Mouse (Mus musculus) kidney, postnatal 0 days (tissue): ENCODE data around the gene Inafm2. TPM values are rescaled to one million over a fixed set of nuclear protein-coding genes. Genes with fewer than 3 reads are reported as not detected.
A peak's percentile ranks its signal among the peaks of the same experiment; 100 is the strongest.

Experiments
- ATAC-seq: fragments of 200-750 bp; cut with Nextera tagmentation; replicated peaks from 2 replicates; pipeline ENCODE4 v1.8.0; 2017; ENCODE audit warnings: low read depth, moderate number of reproducible peaks, moderate TSS enrichment, moderate library complexity; ENCODE audit not compliant: low FRiP score
- DNase-seq: peaks from one replicate; pipeline ENCODE4 v3.0.0-alpha.2; 2016; ENCODE audit warnings: low spot score
- H3K27ac ChIP-seq: fragments of 300-500 bp; sonication (generic); 2 replicates; pipeline ENCODE4 v1.5.1; 2014; ENCODE audit warnings: mild to moderate bottlenecking
- H3K27me3 ChIP-seq: fragments of 300-500 bp; sonication (generic); 2 replicates; pipeline ENCODE4 v1.6.1; 2014; ENCODE audit warnings: low read length, mixed read lengths; ENCODE audit not compliant: insufficient read depth
- H3K36me3 ChIP-seq: fragments of 300-500 bp; sonication (generic); 2 replicates; pipeline ENCODE4 v1.6.1; 2014; ENCODE audit warnings: low read length, mixed read lengths; ENCODE audit not compliant: insufficient read depth
- H3K4me1 ChIP-seq: fragments of 300-500 bp; sonication (generic); replicated peaks from 2 replicates; pipeline ENCODE4 v1.6.1; 2014; ENCODE audit warnings: antibody characterized with exemption, low read length, mixed read lengths; ENCODE audit not compliant: insufficient read depth
- H3K4me2 ChIP-seq: fragments of 300-500 bp; sonication (generic); 2 replicates; pipeline ENCODE4 v1.6.1; 2014; ENCODE audit warnings: mild to moderate bottlenecking, low read length, moderate library complexity, mixed read lengths
- H3K4me3 ChIP-seq: fragments of 300-500 bp; sonication (generic); replicated peaks from 2 replicates; pipeline ENCODE4 v1.5.1; 2014; ENCODE audit warnings: low read depth, low read length
- H3K9ac ChIP-seq: fragments of 300-500 bp; sonication (generic); 2 replicates; pipeline ENCODE4 v1.6.1; 2014; ENCODE audit warnings: low read depth, low read length
- H3K9me3 ChIP-seq: fragments of 300-500 bp; sonication (generic); replicated peaks from 2 replicates; pipeline ENCODE4 v1.6.1; 2016; ENCODE audit warnings: low read length, inconsistent platforms, mixed read lengths
- CTCF ChIP-seq: IDR thresholded peaks from 2 replicates; pipeline ENCODE4 v1.5.1; 2016; ENCODE audit warnings: antibody characterized with exemption, low read depth, mild to moderate bottlenecking, moderate library complexity
- WGBS: fragments of 180-500 bp; shearing (Covaris S2); extraction: QIAGEN DNeasy Blood & Tissue Kit; methylation state at CpG from one replicate; pipeline ENCODE4 v1.1.7; 2014; 5-methylcytosine and 5-hydroxymethylcytosine counted together
- polyA plus RNA-seq: library from polyadenylated mRNA; unstranded; fragments of >200 nt; fragmentation: Nextera tagmentation; extraction: Ambion mirVana; gene quantifications from 2 replicates; pipeline ENCODE4 v1.2.1, GENCODE M21; 2015

Inafm2 gene
- polyA plus RNA-seq, 1 experiment from 2014 or later: 16.1 TPM

- H3K4me1 ChIP-seq: peaks cover 23% of the 10 kb centered on the region
- H3K27ac ChIP-seq: no peak overlapping the region
- DNase-seq: no peak
- H3K4me2 ChIP-seq: no peak overlapping the region
- H3K27me3 ChIP-seq: 0 out of 2 replicates have a peak, but pooled peaks cover 3% of the 10 kb centered on the region
- 88% methylated on average over 11 of the region's 11 CpGs for WGBS
- H3K9ac ChIP-seq: no peak overlapping the region
- H3K36me3 ChIP-seq: no peaks in the 10 kb centered on the region
- ATAC-seq: no peak
- TF ChIP-seq CTCF: no peak
- no peaks in the 10 kb centered on the region for H3K9me3 ChIP-seq
- no peak overlapping the region for H3K4me3 ChIP-seq
These were observed 14.9 kb downstream of the Inafm2 start for GRCm38 (mm10) chr2:118760311-118761025.

DNA sequence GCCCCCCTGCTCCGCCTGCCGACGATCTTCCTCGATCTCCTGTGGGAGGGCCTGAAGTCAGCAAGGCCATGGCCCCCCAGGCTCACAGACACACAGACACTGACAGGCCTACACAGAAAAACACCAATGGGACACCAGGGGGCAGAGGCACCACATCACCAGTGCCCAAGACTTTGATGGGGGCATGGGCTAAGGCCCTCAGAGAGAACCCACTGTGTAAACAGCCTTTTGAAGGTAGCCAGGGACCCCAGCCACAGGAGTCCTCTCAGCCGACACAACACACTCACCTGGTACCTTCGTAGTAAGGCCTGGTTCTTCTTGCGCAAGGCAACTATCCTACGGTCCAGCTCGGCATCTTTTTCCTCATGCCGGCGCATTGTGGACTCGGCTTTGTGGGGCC is 15.8 kb downstream of the Inafm2 start:
- Histone ChIP-seq H3K27me3 (0 out of 2 replicates have a peak, but pooled peaks cover 3% of the 10 kb centered on the region), H3K4me3 (no peak overlapping the region), H3K36me3 (no peaks in the 10 kb centered on the region), H3K4me2 (peak overlapping the region; percentile 53), H3K4me1 (peaks cover 23% of the 10 kb centered on the region), H3K27ac (peak overlapping the region; percentile 92), H3K9ac (peak overlapping the region; percentile 50; the same call in 1 of the 2 replicates), H3K9me3 (no peaks in the 10 kb centered on the region)
- DNase-seq (no peak), ATAC-seq (no peak)
- peak; percentile 36 for TF ChIP-seq CTCF
- WGBS: 87% methylated on average over 12 of the region's 12 CpGs

- H3K4me1 ChIP-seq: peaks cover 23% of the 10 kb centered on the region
- 0 out of 2 replicates have a peak, but pooled peaks cover 3% of the 10 kb centered on the region for H3K27me3 ChIP-seq
- ATAC-seq: peak; percentile 80
- H3K9me3 ChIP-seq: no peaks in the 10 kb centered on the region
- peak within 1 kb of the TSS; percentile 53 for H3K4me2 ChIP-seq
- DNase-seq: peak; percentile 88
- H3K4me3 ChIP-seq: peak within 1 kb of the TSS; percentile 22; the same call in 1 of the 2 replicates
- 6% methylated on average over 29 of the region's 29 CpGs for WGBS
- H3K36me3 ChIP-seq: no peaks in the 10 kb centered on the region
- no peak for TF ChIP-seq CTCF
- peak within 1 kb of the TSS; percentile 92 for H3K27ac ChIP-seq
- H3K9ac ChIP-seq: peak within 1 kb of the TSS; percentile 50
These were observed 16.6 kb downstream of the Inafm2 start, which contains the start of gene Ccdc9b for GRCm38 (mm10) chr2:118761906-118762783. Gene Ccdc9b (minus strand): TSS chr2:118762661.

DNA sequence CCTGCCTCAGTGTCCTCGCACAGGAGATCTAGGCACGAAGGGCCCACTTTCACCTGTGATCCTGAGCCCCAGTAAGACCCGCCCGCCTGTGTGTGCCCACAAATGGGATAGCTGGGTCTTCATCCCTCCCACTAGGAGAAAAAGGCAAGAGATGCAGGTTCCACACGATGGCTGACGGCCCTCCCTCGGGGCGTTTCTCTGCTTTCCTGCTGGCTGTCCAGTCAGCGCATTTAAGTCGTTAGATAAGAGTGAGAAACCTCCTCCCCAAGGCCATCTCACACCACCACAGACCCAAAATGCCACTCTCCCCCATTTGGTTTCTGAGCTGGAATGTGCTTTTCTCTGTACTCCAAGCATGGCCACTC is 17.2 kb downstream of the Inafm2 start:
- ATAC-seq: no peak; the same call in 1 of the 2 replicates
- Histone ChIP-seq H3K36me3 (no peaks in the 10 kb centered on the region), H3K4me3 (no peak overlapping the region), H3K27me3 (0 out of 2 replicates have a peak, but pooled peaks cover 3% of the 10 kb centered on the region), H3K4me1 (peaks cover 23% of the 10 kb centered on the region), H3K4me2 (peak overlapping the region; percentile 53), H3K27ac (peak overlapping the region; percentile 92), H3K9ac (peak overlapping the region; percentile 50; the same call in 1 of the 2 replicates), H3K9me3 (no peaks in the 10 kb centered on the region)
- no peak for TF ChIP-seq CTCF
- 14% methylated on average over 10 of the region's 10 CpGs for WGBS
- DNase-seq: no peak

DNA sequence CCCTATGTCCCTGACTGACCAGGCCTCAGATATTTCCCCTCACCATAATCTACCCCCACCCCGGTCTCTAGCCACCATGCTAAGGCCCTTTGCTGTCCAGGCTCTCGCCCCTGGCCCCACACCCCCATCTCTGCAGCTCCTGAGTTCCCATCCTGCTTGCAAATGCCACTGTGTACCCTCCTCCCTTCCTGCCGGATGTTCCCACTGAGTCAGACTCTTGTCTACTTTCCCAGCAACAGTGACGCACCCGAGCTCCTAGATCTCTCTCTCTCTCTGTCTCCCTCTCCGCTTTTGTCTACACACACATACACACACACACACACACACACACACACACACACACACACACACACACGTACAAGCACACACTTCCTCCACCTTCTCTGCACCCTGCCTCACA is 17.9 kb downstream of the Inafm2 start:
- Histone ChIP-seq H3K4me2 (no peak overlapping the region), H3K9ac (no peak overlapping the region)
- 64% methylated on average over 7 of the region's 7 CpGs for WGBS

DNA sequence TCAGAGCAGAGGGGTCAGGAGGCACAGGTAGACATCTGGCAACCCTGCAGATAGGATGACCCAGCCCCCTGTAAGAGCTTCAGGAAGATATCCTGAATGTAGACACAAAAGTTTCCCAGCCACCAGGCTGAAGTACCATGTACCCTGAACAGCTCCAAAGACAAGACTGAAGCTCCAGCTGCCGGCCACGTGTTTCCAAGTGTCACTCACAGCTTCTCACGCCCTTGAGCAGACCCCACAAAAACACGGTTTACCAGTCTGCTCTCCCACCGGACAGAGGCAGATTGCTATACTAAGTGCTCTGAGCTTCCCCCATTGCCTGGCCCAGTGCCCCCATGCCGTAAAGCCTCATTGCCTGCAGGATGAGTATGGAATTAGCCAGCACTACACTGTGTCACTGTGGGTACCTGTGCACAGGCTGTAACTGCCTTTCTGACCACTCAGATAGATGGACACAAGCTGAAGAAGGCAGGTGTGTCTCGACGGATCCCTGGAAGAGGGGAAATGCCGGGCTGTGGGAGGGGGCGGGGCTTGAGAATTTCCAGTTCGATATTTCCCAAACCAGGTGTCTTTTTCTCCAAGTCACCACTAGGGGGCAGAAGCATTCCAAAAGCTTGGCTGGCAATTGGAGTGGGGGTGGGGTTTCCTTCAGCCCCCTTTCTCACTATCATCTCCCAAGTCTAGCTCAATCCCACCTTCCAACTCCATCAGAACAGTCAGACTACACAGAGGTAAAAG is 18.7 kb downstream of the Inafm2 start:
- Histone ChIP-seq H3K9me3 (no peaks in the 10 kb centered on the region), H3K27ac (no peak overlapping the region), H3K36me3 (no peaks in the 10 kb centered on the region), H3K4me2 (no peak overlapping the region), H3K27me3 (0 out of 2 replicates have a peak, but pooled peaks cover under 1% of the 10 kb centered on the region), H3K9ac (no peak overlapping the region), H3K4me1 (peaks cover 23% of the 10 kb centered on the region), H3K4me3 (no peak overlapping the region)
- peak; percentile 76 for TF ChIP-seq CTCF
- WGBS: 24% methylated on average over 11 of the region's 11 CpGs
- 0 out of 2 replicates have a peak, but pooled peaks have one; percentile 11 for ATAC-seq
- DNase-seq: peak; percentile 75

More for the DNA sequence above, 17.9 kb downstream of the Inafm2 start:
- Histone ChIP-seq H3K36me3 (no peaks in the 10 kb centered on the region), H3K27ac (peak overlapping the region; percentile 92), H3K27me3 (0 out of 2 replicates have a peak, but pooled peaks cover 3% of the 10 kb centered on the region), H3K4me3 (no peak overlapping the region), H3K4me1 (peaks cover 23% of the 10 kb centered on the region), H3K9me3 (no peaks in the 10 kb centered on the region)
- TF ChIP-seq CTCF: no peak
- no peak for ATAC-seq
- no peak for DNase-seq
